Mouse (Mus musculus) olfactory bulb, adult 2 months (tissue): Measurements from ENCODE around the gene Fam110a.

Experiments used
- CTCF ChIP-seq: fragments of 200-500 bp; IDR thresholded peaks from 2 replicates; pipeline ENCODE4 v1.5.1; 2012; ENCODE audit warnings: low read depth, mild to moderate bottlenecking, low read length, moderate library complexity; ENCODE audit not compliant: insufficient read depth
- POLR2A ChIP-seq: fragments of 200-500 bp; IDR thresholded peaks from 2 replicates; pipeline ENCODE4 v1.6.1; 2012; ENCODE audit warnings: mild to moderate bottlenecking, low read depth, low read length, moderate library complexity; ENCODE audit not compliant: insufficient read depth

DNA sequence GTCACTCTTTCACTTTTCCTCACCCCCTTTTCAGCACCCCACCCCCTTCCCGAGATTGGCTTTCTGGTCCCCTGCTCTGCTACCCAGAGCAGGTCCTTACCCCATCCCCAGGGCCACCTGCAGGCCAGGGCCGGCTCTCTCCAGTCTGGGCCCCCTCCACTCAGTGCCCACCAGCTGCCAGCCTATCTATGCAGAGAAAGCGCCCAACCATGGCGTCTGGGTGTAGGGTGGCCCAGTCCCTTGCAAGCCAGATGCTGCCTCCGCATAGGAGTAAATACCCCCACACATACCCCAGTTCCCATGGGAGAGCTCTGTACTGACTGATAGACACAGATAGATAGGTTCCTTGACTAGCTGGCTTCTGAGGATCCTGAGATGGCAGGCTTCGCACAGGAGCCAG is 20.7 kb upstream of the Fam110a start:
- TF ChIP-seq CTCF (no peak), POLR2A (no peak)
